Mouse (Mus musculus): ENCODE results near the gene Vps8. TPM values are rescaled to one million over a fixed set of nuclear protein-coding genes. Genes with fewer than 3 reads are reported as not detected.
A peak's percentile ranks its signal among the peaks of the same experiment; 100 is the strongest.

Gene Vps8
- polyA plus RNA-seq, 1 experiment from 2014 or later, result 7.0 TPM

DNA sequence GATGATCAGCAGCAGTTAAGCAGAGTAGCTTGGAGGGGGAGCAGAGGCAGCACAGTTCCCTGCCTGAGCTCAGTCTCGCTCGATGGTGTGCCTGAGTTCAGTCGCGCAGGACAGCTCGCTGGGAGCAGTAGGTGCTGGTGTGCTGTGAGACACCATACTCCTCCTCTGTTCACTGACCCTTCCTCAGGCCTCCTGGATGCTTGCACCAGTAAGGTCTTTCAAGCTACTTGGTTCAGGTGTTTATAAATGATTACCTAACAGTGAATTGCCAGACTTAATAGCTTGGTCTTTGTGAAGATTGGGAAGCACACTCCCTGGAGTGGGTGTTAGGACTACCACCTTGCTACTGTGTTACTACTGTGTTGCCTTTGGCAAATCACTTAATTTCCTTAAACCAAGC is 144.2 kb downstream of the Vps8 start:
- Histone ChIP-seq H3K27me3 (ENCODE audit: control insufficient read depth, insufficient read depth, low read length) (no peaks in the 10 kb centered on the region), H3K9me3 (ENCODE audit: control insufficient read depth, low read length) (no peaks in the 10 kb centered on the region), H3K9ac (ENCODE audit: low read length) (no peak overlapping the region), H3K4me1 (replicated peaks; ENCODE audit: control insufficient read depth, insufficient read depth) (no peaks in the 10 kb centered on the region), H3K27ac (replicated peaks) (no peak overlapping the region), H3K36me3 (ENCODE audit: control insufficient read depth, insufficient read depth, low read length) (no peaks in the 10 kb centered on the region), H3K4me3 (ENCODE audit: low read depth, low read length) (no peak overlapping the region), H3K4me2 (replicated peaks; ENCODE audit: low read depth) (no peak overlapping the region)
- 89% methylated on average over 5 of the region's 5 CpGs for WGBS
- DNase-seq (ENCODE audit: low spot score) (no peak), ATAC-seq (ENCODE audit: low FRiP score, low TSS enrichment) (no peak)
- TF ChIP-seq CTCF (IDR thresholded peaks at IDR 0.05; ENCODE audit: low read depth), result no peak
- TF ChIP-seq EP300 (optimal IDR thresholded peaks at IDR 0.05), result no peak

DNA sequence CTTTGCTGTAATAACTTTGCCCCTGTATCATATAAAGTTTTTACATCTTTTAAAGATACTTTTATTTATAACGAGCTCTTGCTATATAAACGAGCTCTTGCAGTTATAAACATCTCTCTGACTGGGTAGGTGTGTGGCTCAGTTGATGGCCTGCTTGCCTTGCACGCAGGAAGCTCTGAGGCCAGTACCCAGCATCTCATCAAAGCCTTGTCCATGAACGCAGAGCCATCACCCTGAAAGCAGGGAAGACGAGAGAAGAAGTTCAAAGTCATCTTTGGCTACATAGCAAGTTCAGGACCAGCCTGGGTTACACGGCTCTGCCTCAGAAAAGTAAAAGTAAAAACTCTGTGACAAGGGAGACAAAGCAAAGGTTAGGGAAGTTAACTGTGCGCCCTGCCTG is 147.0 kb downstream of the Vps8 start:
- Histone ChIP-seq H3K27ac (replicated peaks) (no peak overlapping the region), H3K9ac (ENCODE audit: low read length) (no peak overlapping the region), H3K27me3 (ENCODE audit: control insufficient read depth, insufficient read depth, low read length) (no peaks in the 10 kb centered on the region), H3K4me3 (ENCODE audit: low read depth, low read length) (no peak overlapping the region), H3K4me2 (replicated peaks; ENCODE audit: low read depth) (no peak overlapping the region), H3K9me3 (ENCODE audit: control insufficient read depth, low read length) (no peaks in the 10 kb centered on the region), H3K36me3 (ENCODE audit: control insufficient read depth, insufficient read depth, low read length) (no peaks in the 10 kb centered on the region), H3K4me1 (replicated peaks; ENCODE audit: control insufficient read depth, insufficient read depth) (no peaks in the 10 kb centered on the region)
- 59% methylated on average over 7 of the region's 7 CpGs for WGBS
- TF ChIP-seq CTCF (IDR thresholded peaks at IDR 0.05; ENCODE audit: low read depth), result no peak
- no peak for TF ChIP-seq EP300 (optimal IDR thresholded peaks at IDR 0.05)
- no peak for ATAC-seq (ENCODE audit: low FRiP score, low TSS enrichment)
- DNase-seq (ENCODE audit: low spot score), result no peak

DNA sequence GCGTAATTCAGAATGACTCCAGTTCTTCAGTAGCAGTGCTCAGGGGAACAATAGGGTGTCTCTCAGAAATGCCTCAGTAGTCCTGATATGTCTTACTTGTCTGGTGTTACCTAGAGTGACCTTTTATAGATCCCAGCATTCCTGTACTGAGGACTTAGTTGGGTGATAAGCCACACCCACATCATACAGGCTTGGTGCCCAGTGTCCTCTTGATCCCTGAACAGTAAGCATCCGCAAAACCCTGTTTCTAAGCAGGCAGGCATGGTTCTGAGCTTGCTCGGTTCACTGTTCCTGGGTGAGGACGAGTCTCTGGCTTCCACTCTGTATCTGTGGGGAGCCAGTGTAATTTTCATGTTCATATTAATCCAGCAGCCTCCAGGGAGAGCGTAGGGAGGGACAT is 147.9 kb downstream of the Vps8 start:
- Histone ChIP-seq H3K9me3 (ENCODE audit: control insufficient read depth, low read length) (no peaks in the 10 kb centered on the region), H3K27ac (replicated peaks) (no peak overlapping the region), H3K4me3 (ENCODE audit: low read depth, low read length) (no peak overlapping the region), H3K27me3 (ENCODE audit: control insufficient read depth, insufficient read depth, low read length) (no peaks in the 10 kb centered on the region), H3K4me2 (replicated peaks; ENCODE audit: low read depth) (no peak overlapping the region), H3K9ac (ENCODE audit: low read length) (no peak overlapping the region), H3K4me1 (replicated peaks; ENCODE audit: control insufficient read depth, insufficient read depth) (no peaks in the 10 kb centered on the region), H3K36me3 (ENCODE audit: control insufficient read depth, insufficient read depth, low read length) (no peaks in the 10 kb centered on the region)
- ATAC-seq (ENCODE audit: low FRiP score, low TSS enrichment) (no peak), DNase-seq (ENCODE audit: low spot score) (no peak)
- TF ChIP-seq CTCF (IDR thresholded peaks at IDR 0.05; ENCODE audit: low read depth) (no peak), EP300 (optimal IDR thresholded peaks at IDR 0.05) (no peak)
- WGBS, result 82% methylated on average over 5 of the region's 5 CpGs

- no peak overlapping the region for H3K9ac ChIP-seq (ENCODE audit: low read length)
- DNase-seq (ENCODE audit: low spot score), result no peak
- no peak overlapping the region for H3K4me2 ChIP-seq (replicated peaks; ENCODE audit: low read depth)
- no peak overlapping the region for H3K4me3 ChIP-seq (ENCODE audit: low read depth, low read length)
- 0 out of 2 replicates have a peak, but pooled peaks cover 3% of the 10 kb centered on the region for H3K36me3 ChIP-seq (ENCODE audit: control insufficient read depth, insufficient read depth, low read length)
- ATAC-seq (ENCODE audit: low FRiP score, low TSS enrichment), result no peak
- TF ChIP-seq CTCF (IDR thresholded peaks at IDR 0.05; ENCODE audit: low read depth) (no peak), EP300 (optimal IDR thresholded peaks at IDR 0.05) (no peak)
- H3K27me3 ChIP-seq (ENCODE audit: control insufficient read depth, insufficient read depth, low read length), result no peaks in the 10 kb centered on the region
- H3K4me1 ChIP-seq (replicated peaks; ENCODE audit: control insufficient read depth, insufficient read depth), result no peaks in the 10 kb centered on the region
- WGBS, result 75% methylated on average over 10 of the region's 10 CpGs
- H3K27ac ChIP-seq (replicated peaks), result no peak overlapping the region
- no peaks in the 10 kb centered on the region for H3K9me3 ChIP-seq (ENCODE audit: control insufficient read depth, low read length)
Observed at GRCm38 (mm10) chr16:21576000-21576420, 153.1 kb downstream of the Vps8 start.

DNA sequence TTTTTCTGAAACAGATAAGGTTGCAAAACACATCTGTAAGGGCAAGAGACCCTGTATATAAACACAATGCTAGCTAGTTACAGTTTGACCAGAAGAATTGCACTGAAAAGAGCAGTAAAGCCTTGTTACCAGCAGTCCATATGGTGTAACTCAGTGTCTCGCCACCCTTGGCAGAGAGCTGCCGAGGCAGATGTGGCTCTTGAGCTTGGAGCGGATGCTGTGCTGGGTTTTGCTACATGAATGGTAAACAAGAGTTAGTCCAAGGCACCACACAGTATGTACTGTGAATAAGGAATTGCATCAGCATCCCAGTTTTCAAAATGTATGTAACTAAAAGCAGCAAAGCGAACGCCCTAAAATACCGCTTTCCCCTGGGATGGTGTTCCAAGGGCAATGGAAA is 166.2 kb downstream of the Vps8 start:
- ATAC-seq (ENCODE audit: low FRiP score, low TSS enrichment) (no peak), DNase-seq (ENCODE audit: low spot score) (no peak)
- Histone ChIP-seq H3K36me3 (ENCODE audit: control insufficient read depth, insufficient read depth, low read length) (no peaks in the 10 kb centered on the region), H3K4me3 (ENCODE audit: low read depth, low read length) (no peak overlapping the region), H3K27ac (replicated peaks) (no peak overlapping the region), H3K9me3 (ENCODE audit: control insufficient read depth, low read length) (no peaks in the 10 kb centered on the region), H3K27me3 (ENCODE audit: control insufficient read depth, insufficient read depth, low read length) (no peaks in the 10 kb centered on the region), H3K4me2 (replicated peaks; ENCODE audit: low read depth) (no peak overlapping the region), H3K4me1 (replicated peaks; ENCODE audit: control insufficient read depth, insufficient read depth) (no peaks in the 10 kb centered on the region), H3K9ac (ENCODE audit: low read length) (no peak overlapping the region)
- 70% methylated on average over 6 of the region's 6 CpGs for WGBS
- TF ChIP-seq EP300 (optimal IDR thresholded peaks at IDR 0.05) (no peak), CTCF (IDR thresholded peaks at IDR 0.05; ENCODE audit: low read depth) (no peak)

- no peaks in the 10 kb centered on the region for H3K4me1 ChIP-seq (replicated peaks; ENCODE audit: control insufficient read depth, insufficient read depth)
- H3K4me2 ChIP-seq (replicated peaks; ENCODE audit: low read depth), result no peak overlapping the region
- no peaks in the 10 kb centered on the region for H3K27me3 ChIP-seq (ENCODE audit: control insufficient read depth, insufficient read depth, low read length)
- H3K27ac ChIP-seq (replicated peaks), result no peak overlapping the region
- 36% methylated on average over 5 of the region's 5 CpGs for WGBS
- TF ChIP-seq EP300 (optimal IDR thresholded peaks at IDR 0.05), result no peak
- no peak for TF ChIP-seq CTCF (IDR thresholded peaks at IDR 0.05; ENCODE audit: low read depth)
- ATAC-seq (ENCODE audit: low FRiP score, low TSS enrichment), result peak; percentile 65; the same call in 1 of the 2 replicates
- H3K36me3 ChIP-seq (ENCODE audit: control insufficient read depth, insufficient read depth, low read length), result no peaks in the 10 kb centered on the region
- no peak for DNase-seq (ENCODE audit: low spot score)
- no peak overlapping the region for H3K9ac ChIP-seq (ENCODE audit: low read length)
- H3K9me3 ChIP-seq (ENCODE audit: control insufficient read depth, low read length), result no peaks in the 10 kb centered on the region
- no peak overlapping the region for H3K4me3 ChIP-seq (ENCODE audit: low read depth, low read length)
Observed at GRCm38 (mm10) chr16:21590806-21591205, 167.9 kb downstream of the Vps8 start.

All from stomach, postnatal 0 days (tissue).